Mouse (Mus musculus) liver, embryonic 14.5 days (tissue): ENCODE measurements at regions not wholly inside any gene's neighbourhood (a gene's known extent, or its start where the extent isn't known, plus 50 kb on each side); places are given as distances from the start of the nearest gene placed in this dataset.

Source experiments
- CTCF ChIP-seq: IDR thresholded peaks from 2 replicates; pipeline ENCODE4 v1.5.1; 2016; ENCODE audit warnings: antibody characterized with exemption, low read depth, control low read depth
- EP300 ChIP-seq: IDR thresholded peaks from 2 replicates; pipeline ENCODE4 v1.6.1; 2016; ENCODE audit warnings: antibody characterized with exemption, low read depth

GRCm38 (mm10) chr12:107356974-107357373 is 131.5 kb upstream of the 3110018I06Rik start:
- TF ChIP-seq CTCF = no peak
- no peak for TF ChIP-seq EP300
